Mouse (Mus musculus) lung, adult 2 months (tissue): Measurements from ENCODE around the gene Aloxe3. TPM values are rescaled to one million over a fixed set of nuclear protein-coding genes. Genes with fewer than 3 reads are reported as not detected.

Source experiments
- DNase-seq: peaks from one replicate; pipeline ENCODE4 v3.0.0; 2022
- H3K4me1 ChIP-seq: fragments of 200-500 bp; 2 replicates; pipeline ENCODE4 v1.6.1; 2011; ENCODE audit warnings: low read length; ENCODE audit not compliant: control insufficient read depth, insufficient read depth
- H3K4me3 ChIP-seq: fragments of 200-500 bp; replicated peaks from 2 replicates; pipeline ENCODE3; 2011; ENCODE audit warnings: low read depth, mild to moderate bottlenecking, control low read depth, low read length; ENCODE audit errors: extremely low read depth
- CTCF ChIP-seq: fragments of 200-500 bp; IDR thresholded peaks from 2 replicates; pipeline ENCODE4 v1.5.1; 2011; ENCODE audit warnings: mild to moderate bottlenecking, low read length, control low read depth; ENCODE audit not compliant: insufficient read depth
- POLR2A ChIP-seq: fragments of 200-500 bp; IDR thresholded peaks from 2 replicates; pipeline ENCODE4 v1.6.1; 2011; ENCODE audit warnings: low read depth, mild to moderate bottlenecking, control low read depth, low read length, borderline replicate concordance; ENCODE audit errors: extremely low read depth
- WGBS: fragments of 180-500 bp; shearing (Covaris S2); methylation state at CpG from one replicate; pipeline ENCODE4 v1.1.7; 2018; 5-methylcytosine and 5-hydroxymethylcytosine counted together
- polyA plus RNA-seq: library from polyadenylated mRNA; depleted of rRNA; stranded (reverse); fragments of >200 nt; gene quantifications from 2 replicates; pipeline ENCODE4 v1.2.3, GENCODE M21; 2012

Gene Aloxe3
- polyA plus RNA-seq, 1 experiment: 23.9 TPM

- H3K4me3 ChIP-seq: peak within 1 kb of the TSS; percentile 91
- under 1% methylated on average over 37 of the region's 37 CpGs for WGBS
- peaks cover 14% of the 10 kb centered on the region for H3K4me1 ChIP-seq
- TF ChIP-seq CTCF (no peak), POLR2A (peak; percentile 99)
- peak; percentile 99 for DNase-seq
Measured at GRCm38 (mm10) chr11:69094697-69095429, 30.8 kb upstream of the Aloxe3 start, which contains the start of gene Per1. Per1 (plus strand) TSS chr11:69095217.

- WGBS: under 1% methylated on average over 27 of the region's 27 CpGs
- peak overlapping the region; percentile 91 for H3K4me3 ChIP-seq
- TF ChIP-seq POLR2A (peak; percentile 62; the same call in 1 of the 2 replicates), CTCF (no peak)
- H3K4me1 ChIP-seq: peaks cover 17% of the 10 kb centered on the region
- peak; percentile 76 for DNase-seq
Measured at GRCm38 (mm10) chr11:69095511-69096231, 30.0 kb upstream of the Aloxe3 start.

GRCm38 (mm10) chr11:69096360-69096986, 29.2 kb upstream of the Aloxe3 start:
- 5% methylated on average over 9 of the region's 9 CpGs for WGBS
- no peak for DNase-seq
- no peak for TF ChIP-seq CTCF
- peak; percentile 54; the same call in 1 of the 2 replicates for TF ChIP-seq POLR2A
- peak overlapping the region; percentile 91 for H3K4me3 ChIP-seq
- H3K4me1 ChIP-seq: peaks cover 19% of the 10 kb centered on the region

GRCm38 (mm10) chr11:69096987-69097900, 28.5 kb upstream of the Aloxe3 start:
- peak; percentile 100 for DNase-seq
- WGBS: 1% methylated on average over 29 of the region's 29 CpGs
- peaks cover 19% of the 10 kb centered on the region for H3K4me1 ChIP-seq
- TF ChIP-seq POLR2A: peak; percentile 92; the same call in 1 of the 2 replicates
- no peak for TF ChIP-seq CTCF
- peak overlapping the region; percentile 91 for H3K4me3 ChIP-seq

- H3K4me3 ChIP-seq: peak overlapping the region; percentile 65
- H3K4me1 ChIP-seq: peaks cover 19% of the 10 kb centered on the region
- TF ChIP-seq POLR2A (0 out of 2 replicates have a peak, but pooled peaks have one; percentile 31), CTCF (no peak)
- DNase-seq: no peak
- WGBS: 7% methylated on average over 8 of the region's 8 CpGs
Measured at GRCm38 (mm10) chr11:69098039-69098761, 27.5 kb upstream of the Aloxe3 start.

GRCm38 (mm10) chr11:69098762-69099091, 27.0 kb upstream of the Aloxe3 start:
- 1% methylated on average over 19 of the region's 19 CpGs for WGBS
- TF ChIP-seq CTCF (no peak), POLR2A (peak; percentile 81)
- DNase-seq: peak; percentile 100
- Histone ChIP-seq H3K4me1 (peaks cover 19% of the 10 kb centered on the region), H3K4me3 (peak overlapping the region; percentile 84)

- peak overlapping the region; percentile 84 for H3K4me3 ChIP-seq
- 1% methylated on average over 22 of the region's 22 CpGs for WGBS
- DNase-seq: peak; percentile 82
- TF ChIP-seq CTCF (no peak), POLR2A (peak; percentile 59; the same call in 1 of the 2 replicates)
- peaks cover 19% of the 10 kb centered on the region for H3K4me1 ChIP-seq
Measured at GRCm38 (mm10) chr11:69099177-69099914, 26.4 kb upstream of the Aloxe3 start.

- Histone ChIP-seq H3K4me1 (peaks cover 19% of the 10 kb centered on the region), H3K4me3 (peak overlapping the region; percentile 84)
- under 1% methylated on average over 23 of the region's 23 CpGs for WGBS
- TF ChIP-seq CTCF: no peak
- peak; percentile 71; the same call in 1 of the 2 replicates for TF ChIP-seq POLR2A
- peak; percentile 90 for DNase-seq
Measured at GRCm38 (mm10) chr11:69099915-69100345, 25.8 kb upstream of the Aloxe3 start.
